Mouse (Mus musculus): ENCODE measurements at regions not wholly inside any gene's neighbourhood (a gene's known extent, or its start where the extent isn't known, plus 50 kb on each side); places are given as distances from the start of the nearest gene placed in this dataset.

GRCm38 (mm10) chr2:28382051-28382802, 64.4 kb upstream of the Ppp1r26 start:
- TF ChIP-seq ZMIZ1 (IDR thresholded peaks at IDR 0.05; ENCODE audit: low read depth, low read length) (no peak), CTCF (conservative IDR thresholded peaks at IDR 0.05 in 1 of 2, IDR thresholded peaks at IDR 0.05 in 1 of 2; ENCODE audit: low read depth in 2 of 2, low read length in 2 of 2) (no peak), EP300 (IDR thresholded peaks at IDR 0.05; ENCODE audit: low read length) (no peak), POLR2A (IDR thresholded peaks at IDR 0.05; ENCODE audit: low read depth, low read length) (no peak), JUND (conservative IDR thresholded peaks at IDR 0.05; ENCODE audit: low read depth, low read length) (no peak), RAD21 (IDR thresholded peaks at IDR 0.05; ENCODE audit: low read depth, low read length) (no peak), TCF12 (IDR thresholded peaks at IDR 0.05; ENCODE audit: low read depth, low read length) (no peak), E2F4 (IDR thresholded peaks at IDR 0.05; ENCODE audit: insufficient replicate concordance, low read depth, low read length) (no peak), SMC3 (IDR thresholded peaks at IDR 0.05; ENCODE audit: low read depth, low read length) (no peak), MAFK (IDR thresholded peaks at IDR 0.05; ENCODE audit: insufficient replicate concordance, low read length) (no peak)
